Mouse (Mus musculus) hindbrain, embryonic 13.5 days (tissue): Measurements from ENCODE around the gene Adamts14. TPM values are rescaled to one million over a fixed set of nuclear protein-coding genes. Genes with fewer than 3 reads are reported as not detected.

Experiments
- polyA plus RNA-seq: library from polyadenylated mRNA; unstranded; fragments of >200 nt; fragmentation: Nextera tagmentation; extraction: Ambion mirVana; gene quantifications from 2 replicates; pipeline ENCODE4 v1.2.1, GENCODE M21; 2015

The Adamts14 gene
- polyA plus RNA-seq, 1 experiment from 2014 or later: 0.14 TPM

Other genes starting within 250 kb of the Adamts14 start
- gene Pcbd1, start 184.1 kb downstream of the Adamts14 start, polyA plus RNA-seq: 28.8 and 31.5 TPM in 2 replicates
- 66.2 and 66.8 TPM in 2 replicates for gene Sgpl1, start 125.7 kb downstream of the Adamts14 start, polyA plus RNA-seq
- 0.19 TPM in 1 of 2 replicates, not detected in the other for gene Tbata, start 101.5 kb downstream of the Adamts14 start, polyA plus RNA-seq
- gene Prf1, start 24.4 kb upstream of the Adamts14 start, polyA plus RNA-seq: 0.06 TPM in 1 of 2 replicates, not detected in the other
- gene Pald1, start 110.1 kb upstream of the Adamts14 start, polyA plus RNA-seq: 29.4 and 30.8 TPM in 2 replicates
- 0.09 TPM in 1 of 2 replicates, not detected in the other for gene Nodal, start 144.5 kb upstream of the Adamts14 start, polyA plus RNA-seq
- gene Eif4ebp2, start 179.2 kb upstream of the Adamts14 start, polyA plus RNA-seq: 66.3 and 66.4 TPM in 2 replicates
- gene Lrrc20, start 202.4 kb upstream of the Adamts14 start, polyA plus RNA-seq: 15.3 and 16.1 TPM in 2 replicates